Mouse (Mus musculus): ENCODE measurements around the gene Hbb-bh2. TPM values are rescaled to one million over a fixed set of nuclear protein-coding genes. Genes with fewer than 3 reads are reported as not detected.
"Not testable (repeated sequence)": the region's sequence is repeated elsewhere in the genome, so short reads cannot be mapped to it uniquely, and the experiment has no call there.

Hbb-bh2 gene
- polyA plus RNA-seq (2012; rRNA removed): not detected in 2 replicates

GRCm38 (mm10) chr7:103840268-103840667 is at the start of gene Hbb-bh2:
Gene Hbb-bh2 (minus strand): TSS chr7:103840520.
- DNase-seq (ENCODE audit: low spot score): no peak

- DNase-seq (ENCODE audit: low spot score): no peak
Measured at GRCm38 (mm10) chr7:103886152-103886551, 45.8 kb upstream of the Hbb-bh2 start, which contains the start of gene Olfr66. Gene Olfr66 (minus strand): TSS chr7:103886252.

- DNase-seq (ENCODE audit: low spot score): no peak
Measured at GRCm38 (mm10) chr7:103877093-103877492, 36.8 kb upstream of the Hbb-bh2 start.

GRCm38 (mm10) chr7:103874451-103874850 is 34.1 kb upstream of the Hbb-bh2 start:
- DNase-seq (ENCODE audit: low spot score): no peak

- no peak for DNase-seq (ENCODE audit: low spot score)
Measured at GRCm38 (mm10) chr7:103873064-103873463, 32.7 kb upstream of the Hbb-bh2 start.

- no peak for DNase-seq (ENCODE audit: low spot score)
Measured at GRCm38 (mm10) chr7:103870667-103871066, 30.3 kb upstream of the Hbb-bh2 start.

- DNase-seq (ENCODE audit: low spot score): no peak
Measured at GRCm38 (mm10) chr7:103865716-103866115, 25.4 kb upstream of the Hbb-bh2 start.

- DNase-seq (ENCODE audit: low spot score): no peak
Measured at GRCm38 (mm10) chr7:103861531-103861930, 21.2 kb upstream of the Hbb-bh2 start.

GRCm38 (mm10) chr7:103860855-103861254 is 20.5 kb upstream of the Hbb-bh2 start:
- DNase-seq (ENCODE audit: low spot score): no peak

GRCm38 (mm10) chr7:103859076-103859475 is 18.8 kb upstream of the Hbb-bh2 start:
- no peak for DNase-seq (ENCODE audit: low spot score)

GRCm38 (mm10) chr7:103854669-103855068 is 14.3 kb upstream of the Hbb-bh2 start:
- DNase-seq (ENCODE audit: low spot score): no peak

- DNase-seq (ENCODE audit: low spot score): no peak
Measured at GRCm38 (mm10) chr7:103853090-103853489, 12.8 kb upstream of the Hbb-bh2 start, which contains the start of gene Hbb-y. Gene Hbb-y (minus strand): TSS chr7:103853216.

- no peak for DNase-seq (ENCODE audit: low spot score)
Measured at GRCm38 (mm10) chr7:103844525-103845325, 4.4 kb upstream of the Hbb-bh2 start.

- no peak for DNase-seq (ENCODE audit: low spot score)
Measured at GRCm38 (mm10) chr7:103843034-103843433, 2.7 kb upstream of the Hbb-bh2 start, which contains the start of gene Hbb-bh1. Gene Hbb-bh1 (minus strand): TSS chr7:103843164.

- DNase-seq (ENCODE audit: low spot score): no peak
Measured at GRCm38 (mm10) chr7:103827808-103828207, 12.5 kb downstream of the Hbb-bh2 start, which contains the start of gene Hbb-bs. Gene Hbb-bs (minus strand): TSS chr7:103828096.

- DNase-seq (ENCODE audit: low spot score): not testable (repeated sequence)
Measured at GRCm38 (mm10) chr7:103827139-103827538, 13.2 kb downstream of the Hbb-bh2 start.

GRCm38 (mm10) chr7:103826255-103826887 is 13.9 kb downstream of the Hbb-bh2 start:
- no peak for DNase-seq (ENCODE audit: low spot score)

GRCm38 (mm10) chr7:103825536-103826254 is 14.6 kb downstream of the Hbb-bh2 start:
- DNase-seq (ENCODE audit: low spot score): no peak

- DNase-seq (ENCODE audit: low spot score): no peak
Measured at GRCm38 (mm10) chr7:103824597-103824996, 15.7 kb downstream of the Hbb-bh2 start.

GRCm38 (mm10) chr7:103815085-103815484 is 25.2 kb downstream of the Hbb-bh2 start:
- not testable (repeated sequence) for DNase-seq (ENCODE audit: low spot score)

GRCm38 (mm10) chr7:103813766-103814165 is 26.6 kb downstream of the Hbb-bh2 start, which contains the start of gene Hbb-bt:
Gene Hbb-bt (minus strand): TSS chr7:103813996.
- no peak for DNase-seq (ENCODE audit: low spot score)

- not testable (repeated sequence) for DNase-seq (ENCODE audit: low spot score)
Measured at GRCm38 (mm10) chr7:103813152-103813551, 27.2 kb downstream of the Hbb-bh2 start.
